Mouse (Mus musculus) megakaryocyte, embryonic 14.5 days (primary cell): ENCODE data around the gene Syde2.

Experiments
- FLI1 ChIP-seq: IDR thresholded peaks from 2 replicates; pipeline ENCODE4 v1.6.1; 2012; ENCODE audit warnings: low read length, inconsistent platforms, mixed read lengths
- GATA1 ChIP-seq: IDR thresholded peaks from 3 replicates; pipeline ENCODE4 v1.6.1; 2012; ENCODE audit warnings: mixed read lengths, low read length, inconsistent platforms, borderline replicate concordance

DNA sequence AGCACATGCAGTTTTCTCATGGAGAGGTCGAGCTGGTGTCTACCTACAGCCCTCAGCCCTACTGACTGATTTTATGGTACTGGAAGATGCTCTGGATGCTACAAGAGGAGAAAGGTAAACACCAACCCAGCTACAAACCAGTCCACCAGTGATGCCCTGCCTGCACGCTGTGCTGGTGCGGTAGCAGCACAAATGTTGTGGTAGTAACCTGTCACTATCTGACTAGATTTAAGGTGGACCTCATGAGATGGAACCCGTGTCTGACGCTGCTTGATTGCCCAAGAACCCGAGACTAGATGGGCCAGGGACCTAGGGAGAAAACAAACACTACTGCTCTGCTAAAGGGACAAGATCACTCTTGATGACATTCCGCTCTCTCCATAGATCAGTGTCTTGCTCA is 69.5 kb downstream of the Syde2 start:
- no peak for TF ChIP-seq GATA1
- no peak for TF ChIP-seq FLI1
